Mouse (Mus musculus) heart, postnatal 25 days (tissue): ENCODE results near the gene Ppfibp1. TPM values are rescaled to one million over a fixed set of nuclear protein-coding genes. Genes with fewer than 3 reads are reported as not detected.

ENCODE experiments used
- DNase-seq: peaks from one replicate; pipeline ENCODE4 v3.0.0; 2022; ENCODE audit warnings: low spot score
- intact Hi-C: fragments of 180-260 bp; cut with DNase I; formaldehyde crosslinking; loops from one replicate; pipeline ENCODE4 v1.15.1; 2025
- total RNA-seq, 2 experiments: library from RNA; stranded (reverse); gene quantifications; 2 replicates each; pipeline ENCODE4 v1.2.3; 2021

Ppfibp1 gene
- total RNA-seq, 2 experiments from 2014 or later: 82.4 to 107 TPM

GRCm38 (mm10) chr6:147062034-147062433 lies 173.7 kb downstream of the Ppfibp1 start:
- DNase-seq: no peak
- intact Hi-C loops: no loop called here

GRCm38 (mm10) chr6:147062694-147063093 lies 174.4 kb downstream of the Ppfibp1 start:
- no peak for DNase-seq

GRCm38 (mm10) chr6:147064226-147064943 lies 176.1 kb downstream of the Ppfibp1 start:
- DNase-seq: no peak
- intact Hi-C loops: no loop called here

More at GRCm38 (mm10) chr6:147062694-147063093, 174.4 kb downstream of the Ppfibp1 start:
- intact Hi-C loops: no loop called here

- no peak for DNase-seq
- intact Hi-C loops: no loop called here
These were observed 176.6 kb downstream of the Ppfibp1 start for GRCm38 (mm10) chr6:147064944-147065261.

GRCm38 (mm10) chr6:147075808-147076387 lies 187.6 kb downstream of the Ppfibp1 start:
- intact Hi-C loops: no loop called here
- DNase-seq: no peak

GRCm38 (mm10) chr6:147076878-147077277 lies 188.6 kb downstream of the Ppfibp1 start:
- DNase-seq: no peak
- intact Hi-C loops: no loop called here

- intact Hi-C loops: no loop called here
- no peak for DNase-seq
These were observed 191.6 kb downstream of the Ppfibp1 start for GRCm38 (mm10) chr6:147079919-147080318.

Other genes starting within 250 kb of the Ppfibp1 start
- 10 to 100 TPM; 46.8 to 52.4 TPM for gene Med21, start 245.9 kb upstream of the Ppfibp1 start, total RNA-seq
- gene Tm7sf3, start 245.7 kb upstream of the Ppfibp1 start, total RNA-seq: 10 to 100 TPM; 14.8 to 16.2 TPM
- 10 to 100 TPM; 12.6 to 14.6 TPM for gene Stk38l, start 163.5 kb upstream of the Ppfibp1 start, total RNA-seq
- gene Arntl2, start 92.4 kb upstream of the Ppfibp1 start, total RNA-seq: 1 to 10 TPM in 1 of 2 experiments, under 1 TPM in 1; 0.78 to 1.6 TPM
- gene Smco2, start 38.4 kb upstream of the Ppfibp1 start, total RNA-seq: 1 to 10 TPM; 2.3 TPM
- not detected for gene 1700034J05Rik, start 65.9 kb downstream of the Ppfibp1 start, total RNA-seq
- 1 to 10 TPM in 1 of 2 experiments, under 1 TPM in 1; 0.56 to 1.1 TPM for gene Rep15, start 144.1 kb downstream of the Ppfibp1 start, total RNA-seq
- gene Mrps35, start 154.3 kb downstream of the Ppfibp1 start, total RNA-seq: 100 to 1,000 TPM; 182 to 211 TPM
- gene Mansc4, start 198.5 kb downstream of the Ppfibp1 start, total RNA-seq: not detected
- gene Klhl42, start 202.9 kb downstream of the Ppfibp1 start, total RNA-seq: 1 to 10 TPM; 5.4 to 6.7 TPM